Mouse (Mus musculus) stomach, embryonic 16.5 days (tissue): ENCODE data around the gene Otulin. TPM values are rescaled to one million over a fixed set of nuclear protein-coding genes. Genes with fewer than 3 reads are reported as not detected.

Experiments
- ATAC-seq: fragments of 200-750 bp; cut with Nextera tagmentation; 2 replicates; pipeline ENCODE4 v1.8.0; 2017; ENCODE audit warnings: moderate number of reproducible peaks, moderate TSS enrichment; ENCODE audit not compliant: insufficient read depth, low FRiP score
- H3K27ac ChIP-seq: fragments of 300-500 bp; sonication (generic); 2 replicates; pipeline ENCODE4 v1.5.1; 2014; ENCODE audit warnings: low read length
- H3K27me3 ChIP-seq: fragments of 300-500 bp; sonication (generic); 2 replicates; pipeline ENCODE4 v1.6.1; 2014; ENCODE audit warnings: low read length, control low read depth, mixed read lengths; ENCODE audit not compliant: control insufficient read depth, insufficient read depth
- H3K36me3 ChIP-seq: fragments of 300-500 bp; sonication (generic); 2 replicates; pipeline ENCODE4 v1.6.1; 2014; ENCODE audit warnings: low read length; ENCODE audit not compliant: control insufficient read depth, insufficient read depth
- H3K4me1 ChIP-seq: fragments of 300-500 bp; sonication (generic); 2 replicates; pipeline ENCODE4 v1.6.1; 2014; ENCODE audit warnings: low read length, control low read depth, mixed read lengths; ENCODE audit not compliant: control insufficient read depth, insufficient read depth
- H3K4me2 ChIP-seq: fragments of 300-500 bp; sonication (generic); 2 replicates; pipeline ENCODE4 v1.6.1; 2014; ENCODE audit warnings: low read depth, low read length, mixed read lengths
- H3K4me3 ChIP-seq: fragments of 300-500 bp; sonication (generic); replicated peaks from 2 replicates; pipeline ENCODE4 v1.5.1; 2014; ENCODE audit warnings: mild to moderate bottlenecking, low read length
- H3K9ac ChIP-seq: fragments of 300-500 bp; sonication (generic); 2 replicates; pipeline ENCODE4 v1.6.1; 2014; ENCODE audit warnings: low read length
- H3K9me3 ChIP-seq: fragments of 300-500 bp; sonication (generic); replicated peaks from 2 replicates; pipeline ENCODE4 v1.6.1; 2016; ENCODE audit warnings: low read length, control low read depth; ENCODE audit not compliant: control insufficient read depth
- WGBS: fragments of 180-500 bp; shearing (Covaris S2); extraction: QIAGEN DNeasy Blood & Tissue Kit; methylation state at CpG from one replicate; pipeline ENCODE4 v1.1.7; 2014; 5-methylcytosine and 5-hydroxymethylcytosine counted together
- polyA plus RNA-seq: library from polyadenylated mRNA; unstranded; fragments of >200 nt; fragmentation: Nextera tagmentation; extraction: Ambion mirVana; gene quantifications from 2 replicates; pipeline ENCODE4 v1.2.1, GENCODE M21; 2015

The Otulin gene
- 9.3 and 11.0 TPM in 2 replicates for polyA plus RNA-seq

- peak; percentile 98 for ATAC-seq
- Histone ChIP-seq H3K27ac (peak within 1 kb of the TSS; percentile 55), H3K36me3 (0 out of 2 replicates have a peak, but pooled peaks cover 1% of the 10 kb centered on the region), H3K4me1 (peaks cover 23% of the 10 kb centered on the region), H3K4me3 (peak within 1 kb of the TSS; percentile 89), H3K9me3 (no peaks in the 10 kb centered on the region), H3K9ac (peak within 1 kb of the TSS; percentile 92), H3K27me3 (no peaks in the 10 kb centered on the region), H3K4me2 (peak within 1 kb of the TSS; percentile 91)
- 5% methylated on average over 56 of the region's 56 CpGs for WGBS
Observed at GRCm38 (mm10) chr15:27630601-27631383, at the start of gene Otulin. Gene Otulin, minus strand, starts transcription at chr15:27630693.

- H3K27me3 ChIP-seq = no peaks in the 10 kb centered on the region
- ATAC-seq = no peak
- no peak overlapping the region for H3K9ac ChIP-seq
- no peak overlapping the region for H3K4me2 ChIP-seq
- H3K27ac ChIP-seq = no peak overlapping the region
- no peaks in the 10 kb centered on the region for H3K36me3 ChIP-seq
- no peak overlapping the region for H3K4me3 ChIP-seq
- H3K4me1 ChIP-seq = peaks cover 20% of the 10 kb centered on the region
- WGBS = 73% methylated on average over 9 of the region's 9 CpGs
- no peaks in the 10 kb centered on the region for H3K9me3 ChIP-seq
Observed at GRCm38 (mm10) chr15:27678511-27678910, 48.0 kb upstream of the Otulin start.

- WGBS = 86% methylated on average over 6 of the region's 6 CpGs
- no peaks in the 10 kb centered on the region for H3K36me3 ChIP-seq
- no peak overlapping the region for H3K9ac ChIP-seq
- H3K4me2 ChIP-seq = no peak overlapping the region
- no peaks in the 10 kb centered on the region for H3K9me3 ChIP-seq
- H3K4me3 ChIP-seq = no peak overlapping the region
- H3K27me3 ChIP-seq = no peaks in the 10 kb centered on the region
- peaks cover 19% of the 10 kb centered on the region for H3K4me1 ChIP-seq
- no peak overlapping the region for H3K27ac ChIP-seq
- no peak for ATAC-seq
Observed at GRCm38 (mm10) chr15:27677801-27678200, 47.3 kb upstream of the Otulin start.

- no peak for ATAC-seq
- H3K4me1 ChIP-seq = peaks cover 12% of the 10 kb centered on the region; the same call in 1 of the 2 replicates
- no peak overlapping the region for H3K27ac ChIP-seq
- H3K27me3 ChIP-seq = no peaks in the 10 kb centered on the region
- H3K9me3 ChIP-seq = no peaks in the 10 kb centered on the region
- WGBS = 59% methylated on average over 9 of the region's 9 CpGs
- no peak overlapping the region for H3K4me2 ChIP-seq
- H3K4me3 ChIP-seq = no peak overlapping the region
- H3K36me3 ChIP-seq = no peaks in the 10 kb centered on the region
- H3K9ac ChIP-seq = no peak overlapping the region
Observed at GRCm38 (mm10) chr15:27676211-27676610, 45.7 kb upstream of the Otulin start.

- no peak overlapping the region for H3K9ac ChIP-seq
- no peak for ATAC-seq
Observed at GRCm38 (mm10) chr15:27675122-27675521, 44.6 kb upstream of the Otulin start.

GRCm38 (mm10) chr15:27674041-27674440 is 43.5 kb upstream of the Otulin start:
- Histone ChIP-seq H3K4me3 (no peak overlapping the region), H3K36me3 (no peaks in the 10 kb centered on the region), H3K9ac (no peak overlapping the region), H3K27me3 (no peaks in the 10 kb centered on the region), H3K4me1 (0 out of 2 replicates have a peak, but pooled peaks cover 4% of the 10 kb centered on the region), H3K27ac (no peak overlapping the region), H3K9me3 (no peaks in the 10 kb centered on the region), H3K4me2 (no peak overlapping the region)
- no peak for ATAC-seq
- WGBS = 63% methylated on average over 6 of the region's 6 CpGs

More at GRCm38 (mm10) chr15:27675122-27675521, 44.6 kb upstream of the Otulin start:
- 82% methylated on average over 7 of the region's 7 CpGs for WGBS
- Histone ChIP-seq H3K27ac (no peak overlapping the region), H3K9me3 (no peaks in the 10 kb centered on the region), H3K27me3 (no peaks in the 10 kb centered on the region), H3K36me3 (no peaks in the 10 kb centered on the region), H3K4me3 (no peak overlapping the region), H3K4me1 (0 out of 2 replicates have a peak, but pooled peaks cover 4% of the 10 kb centered on the region), H3K4me2 (no peak overlapping the region)

- H3K9me3 ChIP-seq = no peaks in the 10 kb centered on the region
- H3K4me2 ChIP-seq = no peak overlapping the region
- no peak overlapping the region for H3K9ac ChIP-seq
- WGBS = 90% methylated on average over 6 of the region's 6 CpGs
- no peak overlapping the region for H3K27ac ChIP-seq
- H3K4me3 ChIP-seq = no peak overlapping the region
- H3K27me3 ChIP-seq = no peaks in the 10 kb centered on the region
- no peak for ATAC-seq
- H3K4me1 ChIP-seq = 0 out of 2 replicates have a peak, but pooled peaks cover 4% of the 10 kb centered on the region
- no peaks in the 10 kb centered on the region for H3K36me3 ChIP-seq
Observed at GRCm38 (mm10) chr15:27673151-27673550, 42.7 kb upstream of the Otulin start.

GRCm38 (mm10) chr15:27672259-27672658 is 41.8 kb upstream of the Otulin start:
- no peak overlapping the region for H3K4me3 ChIP-seq
- 74% methylated on average over 8 of the region's 8 CpGs for whole genome bisulfite sequencing
- no peak overlapping the region for H3K9ac ChIP-seq
- H3K27me3 ChIP-seq = no peaks in the 10 kb centered on the region
- 0 out of 2 replicates have a peak, but pooled peaks cover 4% of the 10 kb centered on the region for H3K4me1 ChIP-seq
- no peak overlapping the region for H3K27ac ChIP-seq
- no peaks in the 10 kb centered on the region for H3K9me3 ChIP-seq
- no peak for ATAC-seq
- H3K36me3 ChIP-seq = no peaks in the 10 kb centered on the region
- H3K4me2 ChIP-seq = no peak overlapping the region

- H3K36me3 ChIP-seq = no peaks in the 10 kb centered on the region
- no peak overlapping the region for H3K4me2 ChIP-seq
- 78% methylated on average over 10 of the region's 10 CpGs for WGBS
- H3K4me3 ChIP-seq = no peak overlapping the region
- no peaks in the 10 kb centered on the region for H3K27me3 ChIP-seq
- 0 out of 2 replicates have a peak, but pooled peaks cover 4% of the 10 kb centered on the region for H3K4me1 ChIP-seq
- H3K27ac ChIP-seq = no peak overlapping the region
- H3K9ac ChIP-seq = no peak overlapping the region
- ATAC-seq = no peak
- no peaks in the 10 kb centered on the region for H3K9me3 ChIP-seq
Observed at GRCm38 (mm10) chr15:27671612-27672245, 41.2 kb upstream of the Otulin start.
